Mouse (Mus musculus) midbrain, embryonic 16.5 days (tissue): ENCODE measurements at regions not wholly inside any gene's neighbourhood (a gene's known extent, or its start where the extent isn't known, plus 50 kb on each side); places are given as distances from the start of the nearest gene placed in this dataset.

ENCODE experiments used
- ATAC-seq: fragments of 200-750 bp; cut with Nextera tagmentation; 2 replicates; pipeline ENCODE4 v1.8.0; 2017; ENCODE audit warnings: moderate TSS enrichment
- H3K27ac ChIP-seq: fragments of 300-500 bp; sonication (generic); 2 replicates; pipeline ENCODE4 v1.5.1; 2014; ENCODE audit warnings: mild to moderate bottlenecking, low read length, mixed read lengths
- H3K27me3 ChIP-seq: fragments of 300-500 bp; sonication (generic); 2 replicates; pipeline ENCODE4 v1.6.1; 2014; ENCODE audit warnings: low read depth, low read length, mixed read lengths; ENCODE audit not compliant: control insufficient read depth, insufficient read depth
- H3K36me3 ChIP-seq: fragments of 300-500 bp; sonication (generic); 2 replicates; pipeline ENCODE4 v1.6.1; 2014; ENCODE audit warnings: mild to moderate bottlenecking, low read length, moderate library complexity, mixed read lengths; ENCODE audit not compliant: control insufficient read depth, insufficient read depth
- H3K4me1 ChIP-seq: fragments of 300-500 bp; sonication (generic); 2 replicates; pipeline ENCODE4 v1.6.1; 2014; ENCODE audit warnings: mild to moderate bottlenecking, low read length, mixed read lengths; ENCODE audit not compliant: control insufficient read depth, insufficient read depth
- H3K4me2 ChIP-seq: fragments of 300-500 bp; sonication (generic); 2 replicates; pipeline ENCODE4 v1.6.1; 2014; ENCODE audit warnings: mild to moderate bottlenecking, low read length, mixed read lengths
- H3K4me3 ChIP-seq: fragments of 300-500 bp; sonication (generic); 2 replicates; pipeline ENCODE4 v1.5.1; 2014; ENCODE audit warnings: low read depth, mild to moderate bottlenecking, low read length, moderate library complexity, mixed read lengths
- H3K9ac ChIP-seq: fragments of 300-500 bp; sonication (generic); 2 replicates; pipeline ENCODE4 v1.6.1; 2014; ENCODE audit warnings: low read depth, low read length, mixed read lengths
- H3K9me3 ChIP-seq: fragments of 300-500 bp; sonication (generic); replicated peaks from 2 replicates; pipeline ENCODE4 v1.6.1; 2014; ENCODE audit warnings: mild to moderate bottlenecking, low read length, mixed read lengths; ENCODE audit not compliant: control insufficient read depth, poor library complexity, severe bottlenecking
- WGBS: fragments of 180-500 bp; shearing (Covaris S2); extraction: QIAGEN DNeasy Blood & Tissue Kit; methylation state at CpG from one replicate; pipeline ENCODE4 v1.1.7; 2014; 5-methylcytosine and 5-hydroxymethylcytosine counted together

DNA sequence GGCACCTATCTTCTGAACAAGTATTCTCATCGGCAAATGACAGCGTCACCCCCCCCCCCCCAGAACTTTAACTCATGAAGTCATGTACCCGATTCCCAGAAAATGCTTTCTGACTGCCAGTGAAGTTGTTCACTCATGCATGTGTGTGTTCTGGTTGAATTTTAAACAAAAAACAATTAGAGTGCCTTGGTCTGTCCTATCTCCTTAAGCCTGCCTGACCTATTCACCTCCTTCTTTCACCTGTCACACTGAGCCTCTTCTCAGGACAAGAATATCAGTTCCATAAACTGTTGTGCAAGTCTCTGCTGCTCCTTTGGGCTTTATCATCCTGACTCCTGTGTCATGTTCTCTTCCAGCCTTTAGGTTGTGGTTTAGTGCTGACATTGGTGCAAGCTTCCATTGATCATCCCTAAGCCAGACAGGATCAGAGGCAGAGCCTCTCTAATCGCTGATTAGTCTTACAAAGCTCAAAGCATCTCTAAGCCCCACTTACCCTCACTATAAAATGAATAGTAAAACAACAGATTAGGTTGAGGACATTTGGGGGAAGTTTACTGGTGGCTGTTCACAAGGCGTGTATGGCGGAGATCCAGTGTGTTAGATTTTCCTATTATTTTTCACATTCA is 345.2 kb upstream of the Robo2 start:
- H3K36me3 ChIP-seq: no peaks in the 10 kb centered on the region
- 25% methylated on average over 6 of the region's 6 CpGs for WGBS
- no peaks in the 10 kb centered on the region for H3K27me3 ChIP-seq
- H3K9ac ChIP-seq: no peak overlapping the region
- no peak overlapping the region for H3K4me3 ChIP-seq
- H3K4me2 ChIP-seq: no peak overlapping the region
- H3K27ac ChIP-seq: no peak overlapping the region
- H3K9me3 ChIP-seq: no peaks in the 10 kb centered on the region
- H3K4me1 ChIP-seq: no peaks in the 10 kb centered on the region
- ATAC-seq: no peak

DNA sequence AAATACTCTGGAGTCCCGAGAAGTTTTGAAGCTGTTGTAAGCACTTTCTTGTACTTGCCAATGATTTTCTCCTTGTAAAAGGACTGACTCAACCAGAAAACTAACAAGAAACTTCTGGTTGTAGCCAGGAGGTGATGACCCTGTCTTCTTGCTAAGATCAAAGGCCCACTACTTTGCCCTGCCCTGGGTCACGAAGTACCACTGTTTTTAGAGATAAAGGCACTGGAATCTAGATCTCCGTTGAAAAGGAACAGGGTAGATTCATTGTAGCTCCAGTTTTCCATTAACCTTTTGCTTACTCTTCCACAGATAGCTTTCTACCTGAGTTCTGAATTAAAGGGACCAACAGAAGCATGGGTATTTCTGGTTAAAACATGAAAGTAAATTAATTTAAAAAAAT is 339.3 kb upstream of the Robo2 start:
- no peak overlapping the region for H3K4me3 ChIP-seq

GRCm38 (mm10) chr16:74749006-74749405 is 337.4 kb upstream of the Robo2 start:
- Histone ChIP-seq H3K27me3 (no peaks in the 10 kb centered on the region), H3K4me3 (no peak overlapping the region), H3K4me2 (no peak overlapping the region), H3K9me3 (no peaks in the 10 kb centered on the region), H3K9ac (no peak overlapping the region), H3K36me3 (no peaks in the 10 kb centered on the region), H3K27ac (no peak overlapping the region), H3K4me1 (no peaks in the 10 kb centered on the region)
- no peak for ATAC-seq

More for the DNA sequence above, 339.3 kb upstream of the Robo2 start:
- no peak overlapping the region for H3K4me2 ChIP-seq
- H3K27ac ChIP-seq: no peak overlapping the region
- no peaks in the 10 kb centered on the region for H3K9me3 ChIP-seq
- no peaks in the 10 kb centered on the region for H3K4me1 ChIP-seq
- ATAC-seq: no peak
- 36% methylated on average over 3 of the region's 3 CpGs for WGBS
- H3K36me3 ChIP-seq: no peaks in the 10 kb centered on the region
- H3K27me3 ChIP-seq: no peaks in the 10 kb centered on the region
- no peak overlapping the region for H3K9ac ChIP-seq

DNA sequence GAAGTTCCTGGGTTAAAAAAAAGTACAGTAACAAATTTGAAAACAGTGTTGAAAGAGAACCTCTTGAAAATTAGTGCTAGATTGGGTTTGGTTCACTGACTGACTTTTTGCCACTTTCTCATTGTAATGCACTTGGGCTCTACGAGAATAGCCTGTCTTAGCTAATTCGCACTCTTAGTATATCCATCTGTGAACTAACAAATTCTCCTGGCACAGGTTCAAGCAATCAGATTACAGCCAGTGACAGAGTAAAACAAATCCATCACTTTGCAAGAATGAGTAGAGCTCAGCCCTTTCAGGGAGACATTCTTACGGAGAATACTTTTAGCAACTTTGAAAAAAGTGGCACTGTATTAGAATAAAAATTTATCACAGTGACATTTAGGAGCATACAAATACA is 331.9 kb upstream of the Robo2 start:
- ATAC-seq: no peak
- no peaks in the 10 kb centered on the region for H3K4me1 ChIP-seq
- no peaks in the 10 kb centered on the region for H3K9me3 ChIP-seq
- H3K4me2 ChIP-seq: no peak overlapping the region
- no peak overlapping the region for H3K27ac ChIP-seq
- H3K27me3 ChIP-seq: no peaks in the 10 kb centered on the region
- no peak overlapping the region for H3K4me3 ChIP-seq
- WGBS: 55% methylated on average over 3 of the region's 3 CpGs
- no peaks in the 10 kb centered on the region for H3K36me3 ChIP-seq
- H3K9ac ChIP-seq: no peak overlapping the region

- Histone ChIP-seq H3K9me3 (no peaks in the 10 kb centered on the region), H3K4me3 (no peak overlapping the region), H3K27me3 (no peaks in the 10 kb centered on the region), H3K36me3 (no peaks in the 10 kb centered on the region), H3K4me2 (no peak overlapping the region), H3K9ac (no peak overlapping the region), H3K27ac (no peak overlapping the region), H3K4me1 (no peaks in the 10 kb centered on the region)
- 67% methylated on average over 12 of the region's 12 CpGs for WGBS
- no peak; the same call in 1 of the 2 replicates for ATAC-seq
Observed at GRCm38 (mm10) chr16:74739194-74740135, 327.8 kb upstream of the Robo2 start.

GRCm38 (mm10) chr16:74732940-74733776 is 321.5 kb upstream of the Robo2 start:
- H3K27ac ChIP-seq: no peak overlapping the region
- H3K4me2 ChIP-seq: no peak overlapping the region
- no peaks in the 10 kb centered on the region for H3K36me3 ChIP-seq
- H3K27me3 ChIP-seq: no peaks in the 10 kb centered on the region
- H3K9ac ChIP-seq: no peak overlapping the region
- 67% methylated on average over 9 of the region's 9 CpGs for WGBS
- no peak overlapping the region for H3K4me3 ChIP-seq
- no peak for ATAC-seq
- H3K9me3 ChIP-seq: no peaks in the 10 kb centered on the region
- no peaks in the 10 kb centered on the region for H3K4me1 ChIP-seq

GRCm38 (mm10) chr16:74730169-74730794 is 318.7 kb upstream of the Robo2 start:
- H3K9ac ChIP-seq: no peak overlapping the region
- WGBS: 89% methylated on average over 3 of the region's 3 CpGs
- no peak overlapping the region for H3K4me2 ChIP-seq
- no peaks in the 10 kb centered on the region for H3K27me3 ChIP-seq
- no peaks in the 10 kb centered on the region for H3K36me3 ChIP-seq
- no peak overlapping the region for H3K27ac ChIP-seq
- no peak for ATAC-seq
- no peaks in the 10 kb centered on the region for H3K4me1 ChIP-seq
- H3K4me3 ChIP-seq: no peak overlapping the region
- H3K9me3 ChIP-seq: no peaks in the 10 kb centered on the region

- WGBS: 37% methylated on average over 1 of the region's 1 CpGs
Observed at GRCm38 (mm10) chr16:74723217-74723616, 311.6 kb upstream of the Robo2 start.

More at GRCm38 (mm10) chr16:74723217-74723616, 311.6 kb upstream of the Robo2 start:
- no peak for ATAC-seq
- H3K4me2 ChIP-seq: no peak overlapping the region
- H3K4me1 ChIP-seq: no peaks in the 10 kb centered on the region
- H3K27me3 ChIP-seq: no peaks in the 10 kb centered on the region
- no peak overlapping the region for H3K4me3 ChIP-seq
- no peaks in the 10 kb centered on the region for H3K36me3 ChIP-seq
- H3K9ac ChIP-seq: no peak overlapping the region
- no peak overlapping the region for H3K27ac ChIP-seq
- H3K9me3 ChIP-seq: no peaks in the 10 kb centered on the region
